Mouse (Mus musculus) regulatory T cell (primary cell): ENCODE measurements at regions not wholly inside any gene's neighbourhood (a gene's known extent, or its start where the extent isn't known, plus 50 kb on each side); places are given as distances from the start of the nearest gene placed in this dataset.
"Not testable (repeated sequence)": the region's sequence is repeated elsewhere in the genome, so short reads cannot be mapped to it uniquely, and the experiment has no call there.

Experiments used
- in situ Hi-C: fragments of 300-600 bp; cut with MboI, MseI; formaldehyde crosslinking; loops from one replicate; pipeline ENCODE4 v1.15.1; 2025; ENCODE audit warnings: high pct_unique_total_duplicates

DNA sequence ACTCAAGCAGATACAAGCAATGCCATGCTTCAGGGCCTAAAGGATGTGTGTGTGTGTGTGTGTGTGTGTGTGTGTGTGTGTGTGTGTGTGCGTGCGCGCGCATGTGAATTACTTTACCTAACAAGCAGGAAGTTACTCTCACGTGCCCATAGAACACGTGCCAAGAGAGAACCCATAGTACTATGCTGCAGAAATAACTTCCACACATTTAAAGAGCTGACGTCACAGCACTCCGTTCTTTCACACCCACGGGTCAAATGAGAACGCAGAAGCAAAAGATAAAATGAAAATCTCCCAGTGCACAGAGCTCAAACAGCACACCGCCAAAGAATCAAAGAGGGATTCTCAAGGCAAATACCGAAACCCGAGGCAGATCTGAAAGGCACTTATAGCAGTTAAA lies 195.9 kb downstream of the Unc5cl start:
- in situ Hi-C loops = no loop called here

GRCm38 (mm10) chr17:48672749-48673148 lies 218.0 kb downstream of the Unc5cl start:
- in situ Hi-C loops = no loop called here

GRCm38 (mm10) chr17:48678216-48678832 lies 223.6 kb downstream of the Unc5cl start:
- in situ Hi-C loops = no loop called here

DNA sequence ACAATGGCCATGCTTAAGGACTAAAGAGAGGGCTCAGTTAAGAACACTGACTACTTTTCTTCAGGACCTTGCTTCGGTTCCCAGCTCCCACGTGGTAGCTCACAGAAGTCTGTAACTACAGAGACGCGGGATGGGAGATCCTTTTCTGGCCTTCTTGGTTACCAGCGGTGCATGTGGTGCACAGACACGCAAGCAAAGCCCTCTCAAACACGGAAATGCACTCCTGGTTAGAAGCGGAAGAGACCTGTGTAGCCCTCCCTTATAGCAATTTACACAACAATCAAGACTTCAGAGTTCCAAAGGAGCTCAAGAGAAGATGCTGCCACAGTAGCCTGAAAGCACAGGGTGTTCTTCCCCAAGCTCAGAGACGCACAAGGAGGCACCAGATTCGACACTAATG lies 225.6 kb downstream of the Unc5cl start:
- in situ Hi-C loops = no loop called here

GRCm38 (mm10) chr17:48688944-48689343 lies 234.2 kb downstream of the Unc5cl start:
- in situ Hi-C loops = no loop called here

GRCm38 (mm10) chr17:48698456-48698855 lies 233.7 kb upstream of the Lrfn2 start:
- in situ Hi-C loops = no loop called here

- in situ Hi-C loops = no loop called here
Observed at GRCm38 (mm10) chr17:48700591-48700990, 231.6 kb upstream of the Lrfn2 start.

DNA sequence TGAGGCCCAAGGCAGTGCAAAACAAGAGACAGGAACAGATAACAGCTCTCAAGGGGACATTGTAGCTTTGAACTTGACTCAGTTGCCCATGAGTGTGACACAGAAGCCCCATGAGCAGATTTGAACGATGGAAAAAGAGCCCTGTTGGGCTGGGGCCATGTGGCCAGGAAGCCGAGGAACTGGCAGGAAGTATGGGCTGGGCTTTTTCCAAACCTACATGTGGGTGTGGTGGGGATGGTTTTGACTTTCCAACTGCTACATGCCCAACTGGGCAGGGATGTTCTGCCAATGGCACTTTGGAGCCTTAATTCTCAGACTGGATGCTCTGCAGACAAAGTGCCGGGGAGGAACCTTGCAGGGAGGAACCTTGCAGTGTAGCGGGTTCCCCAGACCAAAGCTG lies 211.7 kb upstream of the Lrfn2 start:
- in situ Hi-C loops = no loop called here

- in situ Hi-C loops = no loop called here
Observed at GRCm38 (mm10) chr17:48723286-48723685, 208.9 kb upstream of the Lrfn2 start.

- in situ Hi-C loops = no loop called here
Observed at GRCm38 (mm10) chr17:48724513-48725112, 207.6 kb upstream of the Lrfn2 start.

DNA sequence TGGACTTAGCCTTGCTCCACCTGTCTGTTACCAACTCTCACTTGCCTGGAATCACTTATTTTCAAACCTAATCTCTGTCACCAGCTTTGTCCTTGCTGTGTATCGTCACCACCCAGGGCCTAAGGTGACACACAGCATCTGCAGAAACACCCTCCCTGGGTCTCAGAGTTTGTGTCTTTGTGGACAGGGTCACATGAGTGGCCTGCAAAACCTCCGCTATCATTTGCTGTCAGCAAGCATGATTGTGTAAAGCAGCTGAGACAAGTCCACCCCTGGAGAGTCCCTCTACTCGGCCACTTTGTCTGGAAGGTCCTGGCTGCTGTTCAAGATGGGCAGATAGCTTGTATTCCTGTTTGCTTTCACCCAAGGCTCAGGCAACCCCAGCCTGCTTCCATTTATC lies 205.7 kb upstream of the Lrfn2 start:
- in situ Hi-C loops = no loop called here

DNA sequence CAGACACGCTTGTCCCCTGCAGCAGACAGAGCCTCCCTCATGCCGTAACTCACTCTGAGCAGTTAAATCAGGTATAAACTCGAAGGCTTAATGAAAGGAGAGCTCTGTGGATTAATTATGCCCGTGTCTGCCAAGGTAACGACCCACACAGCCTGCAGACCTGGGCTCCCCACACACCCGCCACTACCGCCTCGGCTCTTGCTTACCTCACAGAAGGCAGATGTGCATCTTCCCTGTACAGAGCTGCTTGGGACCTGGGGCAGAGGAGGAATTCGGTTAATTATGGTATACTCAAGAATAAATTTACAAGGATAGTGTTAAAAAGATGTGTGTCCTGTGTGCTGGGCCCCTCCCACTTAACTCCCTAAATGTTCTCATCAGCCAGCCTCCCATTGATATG lies 198.4 kb upstream of the Lrfn2 start:
- in situ Hi-C loops = no loop called here

DNA sequence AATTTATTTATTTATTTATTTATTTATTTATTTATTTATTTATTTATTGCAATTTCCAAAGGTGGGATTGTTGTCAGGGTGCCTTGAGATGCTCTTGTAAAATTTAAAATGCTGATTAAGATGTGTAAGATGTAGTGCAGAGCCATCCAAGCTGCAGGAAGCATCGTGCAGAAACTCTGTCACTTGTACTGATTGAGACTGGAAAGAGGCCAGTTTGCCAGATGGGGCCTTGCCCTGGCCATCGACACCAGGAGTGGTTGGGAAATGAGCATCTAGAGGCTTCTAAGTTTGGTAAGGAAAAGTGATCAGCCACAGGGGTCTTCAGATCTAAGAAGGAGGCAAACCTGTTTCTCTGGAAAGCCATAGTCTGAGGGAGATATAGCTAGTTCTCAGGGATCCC lies 195.0 kb upstream of the Lrfn2 start:
- in situ Hi-C loops = not testable (repeated sequence)

- in situ Hi-C loops = no loop called here
Observed at GRCm38 (mm10) chr17:48738708-48739107, 193.5 kb upstream of the Lrfn2 start.

DNA sequence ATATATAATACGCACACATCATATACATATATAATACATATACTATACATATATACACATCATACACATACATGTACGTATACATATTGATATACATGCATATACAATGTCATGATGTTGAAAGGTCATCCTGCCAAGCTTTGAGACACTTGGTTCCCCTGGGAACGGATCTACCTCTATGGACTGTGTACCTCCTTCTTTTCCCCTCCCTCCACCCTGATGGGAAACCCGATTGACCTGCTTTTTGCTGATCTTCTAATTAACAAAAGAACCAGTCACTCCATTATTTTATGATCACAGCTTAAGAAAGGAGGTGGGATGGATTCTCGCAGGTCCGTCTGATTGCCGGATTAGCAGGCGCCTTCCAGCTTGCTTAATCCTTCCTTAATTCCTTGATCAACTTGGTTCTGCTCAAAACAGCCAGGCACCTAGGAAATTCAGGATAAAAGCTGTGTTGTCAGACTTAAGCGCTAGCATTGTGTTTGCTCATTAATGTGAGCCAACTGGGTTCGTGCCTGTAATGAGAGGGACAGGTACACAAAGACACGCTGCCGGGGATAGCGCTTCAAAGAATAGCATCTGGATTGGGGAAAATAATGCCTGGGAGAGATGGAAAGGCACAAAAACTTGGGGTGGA lies 189.3 kb upstream of the Lrfn2 start:
- in situ Hi-C loops = no loop called here

DNA sequence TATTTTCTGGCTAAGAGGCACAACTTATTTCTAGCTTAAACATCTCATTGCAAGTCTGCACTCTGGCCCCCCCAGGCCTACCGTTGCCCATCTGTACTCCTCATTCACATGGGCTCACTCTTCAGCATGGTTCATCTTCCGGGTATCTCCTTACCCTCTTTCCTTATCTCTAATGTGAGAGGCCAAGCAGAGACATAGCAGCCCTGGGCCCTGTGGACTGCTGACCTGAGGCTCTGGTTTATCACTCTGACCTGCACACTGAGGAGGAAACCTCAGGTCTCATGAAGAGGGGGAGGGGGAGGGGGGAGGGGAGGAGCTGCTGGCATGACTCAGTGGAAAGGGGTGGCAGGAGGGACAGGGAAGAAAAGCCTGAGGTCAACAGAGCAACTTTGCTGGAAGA lies 162.1 kb upstream of the Lrfn2 start:
- in situ Hi-C loops = no loop called here

DNA sequence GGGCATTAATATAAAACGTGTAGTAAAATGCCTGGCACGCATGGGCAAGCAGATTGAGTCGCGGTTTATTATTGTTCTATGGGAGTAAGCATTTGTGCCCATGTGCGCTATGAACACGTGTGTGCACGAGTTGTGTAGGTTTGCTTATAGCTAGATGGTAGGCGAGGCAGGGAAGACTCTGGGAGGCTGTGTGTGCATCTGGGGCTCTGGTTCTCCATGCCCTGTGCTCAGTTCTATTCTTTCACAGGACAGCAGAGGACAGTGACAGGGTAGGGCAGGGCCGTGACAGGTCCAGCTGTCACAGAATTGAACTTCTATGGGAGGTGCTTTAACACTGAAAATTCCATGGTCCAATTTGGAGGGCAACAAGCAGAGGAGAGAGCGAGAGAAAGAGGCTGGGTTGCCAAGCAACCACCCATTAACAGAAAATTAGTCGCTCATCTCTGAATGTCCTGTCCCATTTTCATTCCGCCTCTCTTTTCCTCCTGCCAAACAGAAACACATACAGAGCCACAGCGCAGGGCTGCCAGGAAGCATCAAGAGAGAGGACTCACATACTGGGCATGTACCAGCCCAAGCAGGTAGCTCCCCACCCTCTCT lies 160.4 kb upstream of the Lrfn2 start:
- in situ Hi-C loops = no loop called here

DNA sequence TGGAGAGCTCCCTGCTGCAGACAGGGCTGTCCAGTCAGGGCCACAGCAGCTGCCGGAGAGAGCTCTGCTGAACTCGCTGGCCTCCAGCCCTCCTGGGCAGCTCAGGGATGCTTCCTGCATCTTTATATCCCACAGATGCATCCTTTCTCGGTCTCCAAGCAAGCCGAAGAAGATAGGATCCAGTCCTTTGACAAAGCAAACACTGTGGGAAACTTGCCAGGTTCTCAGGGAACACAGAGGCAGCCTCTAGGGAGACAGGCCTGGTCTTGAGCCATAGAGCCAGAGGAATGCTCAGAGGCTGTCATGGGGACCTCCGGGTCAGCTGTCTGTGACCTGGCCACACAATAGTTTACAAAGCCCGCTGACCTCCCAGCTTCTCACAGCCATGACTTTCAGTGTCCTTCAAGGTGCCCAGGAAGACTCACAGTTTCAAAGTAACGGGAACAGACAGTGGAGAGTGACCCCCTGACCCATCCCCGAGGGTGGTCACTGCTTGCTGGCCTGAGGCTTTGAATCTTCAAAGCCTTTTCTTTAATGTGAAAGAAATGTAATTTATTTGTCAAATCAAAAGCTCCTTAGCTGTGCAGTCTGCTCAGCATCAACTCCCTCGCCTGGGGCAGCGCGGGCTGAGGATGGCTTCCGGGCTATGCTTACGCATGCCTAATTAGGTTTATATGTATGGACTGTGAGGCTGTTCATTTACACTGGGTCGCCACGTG lies 157.8 kb upstream of the Lrfn2 start:
- in situ Hi-C loops = no loop called here

- in situ Hi-C loops = no loop called here
Observed at GRCm38 (mm10) chr17:48775479-48775878, 156.7 kb upstream of the Lrfn2 start.

- in situ Hi-C loops = no loop called here
Observed at GRCm38 (mm10) chr17:48776502-48776902, 155.7 kb upstream of the Lrfn2 start.

DNA sequence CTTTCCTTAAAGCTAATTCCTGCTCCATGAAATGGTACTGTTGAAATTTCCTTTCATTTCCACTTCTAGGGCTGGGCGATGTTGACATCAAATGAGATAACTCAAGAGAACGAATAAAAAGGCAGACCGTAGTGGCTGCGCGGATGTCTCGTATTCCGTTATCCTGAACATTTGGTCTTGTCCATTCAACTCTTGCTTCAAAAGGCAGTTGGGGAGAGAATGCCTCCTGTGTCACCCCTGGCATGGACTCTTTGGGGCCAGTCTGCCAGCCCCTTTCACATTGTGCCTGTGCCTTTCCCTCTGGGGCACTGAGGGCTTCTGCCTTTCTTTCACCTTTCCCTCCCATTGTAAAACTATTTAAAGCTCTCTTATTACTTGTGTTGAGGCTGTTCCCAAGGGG lies 152.0 kb upstream of the Lrfn2 start:
- in situ Hi-C loops = no loop called here

DNA sequence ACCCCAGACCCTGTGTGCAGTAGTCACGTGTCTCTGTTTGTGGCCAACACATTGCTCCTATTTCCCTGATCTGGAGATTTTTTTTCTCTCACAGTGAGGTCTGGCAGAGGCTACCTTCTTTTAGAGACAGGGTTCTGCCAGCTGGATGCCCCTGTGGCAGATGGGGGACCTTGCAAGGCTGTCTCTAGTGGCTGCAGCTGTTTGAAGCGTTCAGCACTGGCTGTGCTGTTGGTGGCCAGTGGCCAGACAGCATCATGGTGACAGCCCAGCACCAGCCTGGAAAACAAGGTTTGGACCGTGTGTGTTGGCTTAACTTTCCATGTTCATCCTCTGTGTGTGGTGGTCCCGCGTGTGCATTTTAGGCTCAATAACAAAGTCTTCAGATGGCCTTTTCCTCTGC lies 147.8 kb upstream of the Lrfn2 start:
- in situ Hi-C loops = no loop called here
